Mouse (Mus musculus): ENCODE measurements at regions not wholly inside any gene's neighbourhood (a gene's known extent, or its start where the extent isn't known, plus 50 kb on each side); places are given as distances from the start of the nearest gene placed in this dataset.

- no peaks in the 10 kb centered on the region for H3K9me3 ChIP-seq (ENCODE audit: control insufficient read depth, insufficient read depth, low read depth, low read length)
- no peak for DNase-seq (ENCODE audit: low read depth, low spot score)
- no peaks in the 10 kb centered on the region for H3K4me1 ChIP-seq (ENCODE audit: control insufficient read depth in 2 of 2, insufficient read depth in 2 of 2, low read length in 2 of 2, poor library complexity in 1 of 2)
- H3K4me3 ChIP-seq (ENCODE audit: insufficient read depth in 1 of 2, low read depth in 1 of 2, low read length in 2 of 2, poor library complexity in 1 of 2, severe bottlenecking in 1 of 2), result no peak overlapping the region
- H3K36me3 ChIP-seq (ENCODE audit: control insufficient read depth, insufficient read depth, low read length, poor library complexity, severe bottlenecking), result no peaks in the 10 kb centered on the region
- TF ChIP-seq ZNF384 (IDR thresholded peaks at IDR 0.05; ENCODE audit: low read depth, low read length), result no peak
- no peak for TF ChIP-seq ZC3H11A (IDR thresholded peaks at IDR 0.05; ENCODE audit: borderline replicate concordance, low read depth, low read length)
- no peak for TF ChIP-seq HCFC1 (IDR thresholded peaks at IDR 0.05; ENCODE audit: borderline replicate concordance, insufficient read depth, low read length)
- in situ Hi-C loops (cut with MboI; ENCODE audit: low sequenced_read_pairs in 2 of 2, unreplicated experiment in 2 of 2), result no loop called here
- no peak overlapping the region for H3K9ac ChIP-seq (ENCODE audit: insufficient read depth, low read depth, low read length, poor library complexity, severe bottlenecking)
- H3K27ac ChIP-seq (ENCODE audit: insufficient read depth, low read depth, low read length, poor library complexity, severe bottlenecking), result no peak overlapping the region
These were observed 70.5 kb upstream of the Armc2 start for GRCm38 (mm10) chr10:42088570-42089234.

GRCm38 (mm10) chr10:42087906-42088305 is 69.7 kb upstream of the Armc2 start:
- Histone ChIP-seq H3K9ac (ENCODE audit: insufficient read depth, low read depth, low read length, poor library complexity, severe bottlenecking) (no peak overlapping the region), H3K4me3 (ENCODE audit: insufficient read depth in 1 of 2, low read depth in 1 of 2, low read length in 2 of 2, poor library complexity in 1 of 2, severe bottlenecking in 1 of 2) (no peak overlapping the region), H3K4me1 (ENCODE audit: control insufficient read depth in 2 of 2, insufficient read depth in 2 of 2, low read length in 2 of 2, poor library complexity in 1 of 2) (no peaks in the 10 kb centered on the region), H3K9me3 (ENCODE audit: control insufficient read depth, insufficient read depth, low read depth, low read length) (no peaks in the 10 kb centered on the region), H3K36me3 (ENCODE audit: control insufficient read depth, insufficient read depth, low read length, poor library complexity, severe bottlenecking) (no peaks in the 10 kb centered on the region), H3K27ac (ENCODE audit: insufficient read depth, low read depth, low read length, poor library complexity, severe bottlenecking) (no peak overlapping the region)
- in situ Hi-C loops (cut with MboI; ENCODE audit: low sequenced_read_pairs in 2 of 2, unreplicated experiment in 2 of 2), result no loop called here
- DNase-seq (ENCODE audit: low read depth, low spot score), result no peak
- TF ChIP-seq ZNF384 (IDR thresholded peaks at IDR 0.05; ENCODE audit: low read depth, low read length) (no peak), ZC3H11A (IDR thresholded peaks at IDR 0.05; ENCODE audit: borderline replicate concordance, low read depth, low read length) (no peak), HCFC1 (IDR thresholded peaks at IDR 0.05; ENCODE audit: borderline replicate concordance, insufficient read depth, low read length) (no peak), MAFK (IDR thresholded peaks at IDR 0.05; ENCODE audit: insufficient read depth, low read depth, low read length) (no peak)

GRCm38 (mm10) chr10:42086691-42087090 is 68.4 kb upstream of the Armc2 start:
- in situ Hi-C loops (cut with MboI; ENCODE audit: low sequenced_read_pairs in 2 of 2, unreplicated experiment in 2 of 2), result no loop called here
- Histone ChIP-seq H3K4me1 (ENCODE audit: control insufficient read depth in 2 of 2, insufficient read depth in 2 of 2, low read length in 2 of 2, poor library complexity in 1 of 2) (no peaks in the 10 kb centered on the region), H3K4me3 (ENCODE audit: insufficient read depth in 1 of 2, low read depth in 1 of 2, low read length in 2 of 2, poor library complexity in 1 of 2, severe bottlenecking in 1 of 2) (no peak overlapping the region), H3K36me3 (ENCODE audit: control insufficient read depth, insufficient read depth, low read length, poor library complexity, severe bottlenecking) (no peaks in the 10 kb centered on the region), H3K9me3 (ENCODE audit: control insufficient read depth, insufficient read depth, low read depth, low read length) (no peaks in the 10 kb centered on the region), H3K27ac (ENCODE audit: insufficient read depth, low read depth, low read length, poor library complexity, severe bottlenecking) (no peak overlapping the region), H3K9ac (ENCODE audit: insufficient read depth, low read depth, low read length, poor library complexity, severe bottlenecking) (no peak overlapping the region)
- DNase-seq (ENCODE audit: low read depth, low spot score), result no peak
- no peak for TF ChIP-seq ZNF384 (IDR thresholded peaks at IDR 0.05; ENCODE audit: low read depth, low read length)
- no peak for TF ChIP-seq ZC3H11A (IDR thresholded peaks at IDR 0.05; ENCODE audit: borderline replicate concordance, low read depth, low read length)
- no peak for TF ChIP-seq MAFK (IDR thresholded peaks at IDR 0.05; ENCODE audit: insufficient read depth, low read depth, low read length)
- no peak for TF ChIP-seq CHD2 (IDR thresholded peaks at IDR 0.05; ENCODE audit: low read depth, low read length)
- no peak for TF ChIP-seq HCFC1 (IDR thresholded peaks at IDR 0.05; ENCODE audit: borderline replicate concordance, insufficient read depth, low read length)

- Histone ChIP-seq H3K9me3 (ENCODE audit: control insufficient read depth, insufficient read depth, low read depth, low read length) (no peaks in the 10 kb centered on the region), H3K4me3 (ENCODE audit: insufficient read depth in 1 of 2, low read depth in 1 of 2, low read length in 2 of 2, poor library complexity in 1 of 2, severe bottlenecking in 1 of 2) (no peak overlapping the region), H3K4me1 (ENCODE audit: control insufficient read depth in 2 of 2, insufficient read depth in 2 of 2, low read length in 2 of 2, poor library complexity in 1 of 2) (no peaks in the 10 kb centered on the region), H3K36me3 (ENCODE audit: control insufficient read depth, insufficient read depth, low read length, poor library complexity, severe bottlenecking) (no peaks in the 10 kb centered on the region), H3K27ac (ENCODE audit: insufficient read depth, low read depth, low read length, poor library complexity, severe bottlenecking) (no peak overlapping the region), H3K9ac (ENCODE audit: insufficient read depth, low read depth, low read length, poor library complexity, severe bottlenecking) (no peak overlapping the region)
- in situ Hi-C loops (cut with MboI; ENCODE audit: low sequenced_read_pairs in 2 of 2, unreplicated experiment in 2 of 2), result no loop called here
- TF ChIP-seq ZC3H11A (IDR thresholded peaks at IDR 0.05; ENCODE audit: borderline replicate concordance, low read depth, low read length), result no peak
- no peak for TF ChIP-seq MAFK (IDR thresholded peaks at IDR 0.05; ENCODE audit: insufficient read depth, low read depth, low read length)
- TF ChIP-seq ZNF384 (IDR thresholded peaks at IDR 0.05; ENCODE audit: low read depth, low read length), result no peak
- TF ChIP-seq CHD2 (IDR thresholded peaks at IDR 0.05; ENCODE audit: low read depth, low read length), result no peak
- no peak for TF ChIP-seq HCFC1 (IDR thresholded peaks at IDR 0.05; ENCODE audit: borderline replicate concordance, insufficient read depth, low read length)
- no peak for DNase-seq (ENCODE audit: low read depth, low spot score)
These were observed 67.1 kb upstream of the Armc2 start for GRCm38 (mm10) chr10:42085295-42085694.
